Mouse (Mus musculus) neural tube, embryonic 12.5 days (tissue): ENCODE measurements around the gene Itga5. TPM values are rescaled to one million over a fixed set of nuclear protein-coding genes. Genes with fewer than 3 reads are reported as not detected.

ENCODE experiments used
- ATAC-seq: fragments of 200-750 bp; cut with Nextera tagmentation; 2 replicates; pipeline ENCODE4 v1.8.0; 2017; ENCODE audit warnings: low read depth, mild to moderate bottlenecking, moderate TSS enrichment, moderate library complexity; ENCODE audit not compliant: low FRiP score
- H3K27ac ChIP-seq: fragments of 300-500 bp; sonication (generic); 2 replicates; pipeline ENCODE4 v1.5.1; 2016
- H3K27me3 ChIP-seq: fragments of 300-500 bp; sonication (generic); replicated peaks from 2 replicates; pipeline ENCODE4 v1.6.1; 2016; ENCODE audit warnings: mild to moderate bottlenecking
- H3K36me3 ChIP-seq: fragments of 300-500 bp; sonication (generic); 2 replicates; pipeline ENCODE4 v1.6.1; 2016; ENCODE audit warnings: mild to moderate bottlenecking
- H3K4me1 ChIP-seq: fragments of 300-500 bp; sonication (generic); 2 replicates; pipeline ENCODE4 v1.6.1; 2016
- H3K4me2 ChIP-seq: fragments of 300-500 bp; sonication (generic); replicated peaks from 2 replicates; pipeline ENCODE4 v1.6.1; 2016; ENCODE audit warnings: mild to moderate bottlenecking
- H3K4me3 ChIP-seq: fragments of 300-500 bp; sonication (generic); 2 replicates; pipeline ENCODE4 v1.5.1; 2016
- H3K9ac ChIP-seq: fragments of 300-500 bp; sonication (generic); 2 replicates; pipeline ENCODE4 v1.6.1; 2016; ENCODE audit warnings: mild to moderate bottlenecking
- H3K9me3 ChIP-seq: fragments of 300-500 bp; sonication (generic); 2 replicates; pipeline ENCODE4 v1.6.1; 2016; ENCODE audit warnings: mild to moderate bottlenecking
- WGBS: fragments of 180-500 bp; shearing (Covaris S2); methylation state at CpG from one replicate; pipeline ENCODE4 v1.1.7; 2016; 5-methylcytosine and 5-hydroxymethylcytosine counted together
- polyA plus RNA-seq: library from polyadenylated mRNA; unstranded; fragments of >200 nt; fragmentation: Nextera tagmentation; extraction: Ambion mirVana; gene quantifications from 2 replicates; pipeline ENCODE4 v1.2.1, GENCODE M21; 2016

Itga5 gene
- polyA plus RNA-seq, 1 experiment from 2014 or later, result 19.9 TPM

GRCm38 (mm10) chr15:103343556-103343955, 23.0 kb downstream of the Itga5 start:
- Histone ChIP-seq H3K9me3 (no peaks in the 10 kb centered on the region), H3K36me3 (peaks cover 3% of the 10 kb centered on the region; the same call in 1 of the 2 replicates), H3K4me2 (no peak overlapping the region), H3K27ac (no peak overlapping the region), H3K27me3 (peaks cover 29% of the 10 kb centered on the region), H3K4me1 (peaks cover 23% of the 10 kb centered on the region), H3K9ac (no peak overlapping the region), H3K4me3 (no peak overlapping the region)
- no peak for ATAC-seq

GRCm38 (mm10) chr15:103343008-103343407, 23.6 kb downstream of the Itga5 start:
- no peak overlapping the region for H3K4me2 ChIP-seq
- no peak overlapping the region for H3K27ac ChIP-seq
- ATAC-seq, result no peak
- no peaks in the 10 kb centered on the region for H3K9me3 ChIP-seq
- no peak overlapping the region for H3K4me3 ChIP-seq
- peaks cover 3% of the 10 kb centered on the region; the same call in 1 of the 2 replicates for H3K36me3 ChIP-seq
- H3K27me3 ChIP-seq, result peaks cover 31% of the 10 kb centered on the region
- peaks cover 23% of the 10 kb centered on the region for H3K4me1 ChIP-seq
- 67% methylated on average over 3 of the region's 3 CpGs for WGBS
- no peak overlapping the region for H3K9ac ChIP-seq

DNA sequence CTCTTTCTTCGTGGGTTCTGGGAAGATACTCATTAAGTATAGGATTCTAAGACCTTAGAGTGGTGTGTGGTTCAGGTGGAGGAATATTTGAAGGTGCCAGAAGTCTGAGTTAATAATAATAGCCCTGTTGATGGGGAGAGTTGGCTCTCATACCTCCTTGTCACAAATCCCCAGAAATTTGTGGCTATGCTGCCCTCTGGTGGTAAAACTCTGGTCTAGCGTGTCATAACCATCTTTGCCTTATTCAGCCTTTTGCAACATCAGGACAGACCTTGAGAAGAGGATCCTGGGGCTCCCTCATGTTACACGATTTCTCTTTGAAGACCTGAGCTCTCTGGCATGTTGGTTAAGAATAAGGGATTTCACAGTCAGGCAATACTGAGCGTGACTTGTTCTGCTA, 24.1 kb downstream of the Itga5 start:
- Histone ChIP-seq H3K36me3 (peaks cover 3% of the 10 kb centered on the region; the same call in 1 of the 2 replicates), H3K9me3 (no peaks in the 10 kb centered on the region), H3K27ac (no peak overlapping the region), H3K4me3 (no peak overlapping the region), H3K4me1 (peaks cover 23% of the 10 kb centered on the region), H3K4me2 (no peak overlapping the region), H3K9ac (no peak overlapping the region), H3K27me3 (peaks cover 31% of the 10 kb centered on the region)
- WGBS, result 19% methylated on average over 4 of the region's 4 CpGs
- ATAC-seq, result no peak

GRCm38 (mm10) chr15:103341547-103341946, 25.0 kb downstream of the Itga5 start:
- H3K27me3 ChIP-seq, result peaks cover 31% of the 10 kb centered on the region
- no peak for ATAC-seq
- peaks cover 23% of the 10 kb centered on the region for H3K4me1 ChIP-seq
- H3K4me3 ChIP-seq, result no peak overlapping the region
- WGBS, result 36% methylated on average over 8 of the region's 8 CpGs
- H3K27ac ChIP-seq, result no peak overlapping the region; the same call in 1 of the 2 replicates
- no peak overlapping the region for H3K9ac ChIP-seq
- no peaks in the 10 kb centered on the region for H3K9me3 ChIP-seq
- H3K4me2 ChIP-seq, result peak overlapping the region; percentile 88
- H3K36me3 ChIP-seq, result peaks cover 3% of the 10 kb centered on the region; the same call in 1 of the 2 replicates

DNA sequence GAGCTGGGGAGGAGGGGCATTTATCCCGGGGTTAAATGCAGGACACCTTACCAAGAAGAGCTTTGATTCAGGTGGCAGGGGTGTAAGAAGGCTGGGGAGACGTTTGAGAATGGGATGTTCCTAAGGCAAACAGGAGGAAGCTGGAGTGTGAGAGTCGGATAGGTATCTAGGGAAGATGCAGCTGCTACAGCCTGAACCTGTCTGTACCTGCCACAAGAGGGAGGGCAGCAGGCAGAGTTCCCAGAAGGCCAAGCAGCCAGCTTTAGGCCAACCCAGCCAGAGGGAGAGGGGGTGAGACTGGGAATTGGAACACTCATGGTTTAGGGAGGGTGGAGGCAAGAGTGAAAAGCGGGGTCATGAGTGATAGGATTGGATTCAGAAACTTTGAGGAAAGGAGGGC, 25.8 kb downstream of the Itga5 start:
- no peak overlapping the region for H3K9ac ChIP-seq

DNA sequence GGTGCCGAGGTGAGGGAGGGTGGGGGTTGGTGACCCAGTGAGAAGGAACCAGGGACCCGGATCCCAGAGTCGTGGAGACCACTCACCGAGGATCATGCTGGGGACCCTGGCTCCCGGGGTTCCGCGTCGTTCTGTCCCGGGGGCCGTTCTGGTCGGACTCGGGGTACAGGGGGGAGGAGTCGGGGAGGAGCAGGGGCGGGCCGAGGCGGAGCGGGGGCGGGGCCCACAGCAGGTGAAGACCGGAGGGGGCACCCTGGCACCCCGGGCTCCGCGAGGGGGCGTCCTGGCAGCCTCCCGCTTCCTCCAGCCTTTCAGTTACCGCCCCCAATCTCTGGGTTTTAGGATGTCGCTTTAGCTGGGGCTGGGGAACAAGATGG, 26.6 kb downstream of the Itga5 start, which contains the start of gene Zfp385a:
Gene Zfp385a (minus strand): TSS at position 133 of the 377 bp plus-strand sequence.
- 1% methylated on average over 26 of the region's 26 CpGs for WGBS
- Histone ChIP-seq H3K36me3 (peaks cover 2% of the 10 kb centered on the region; the same call in 1 of the 2 replicates), H3K4me2 (peak within 1 kb of the TSS; percentile 88), H3K4me1 (peaks cover 23% of the 10 kb centered on the region), H3K9ac (peak within 1 kb of the TSS; percentile 56), H3K27me3 (peaks cover 31% of the 10 kb centered on the region), H3K27ac (no peak within 1 kb of the TSS), H3K4me3 (peak within 1 kb of the TSS; percentile 52), H3K9me3 (no peaks in the 10 kb centered on the region)
- peak; percentile 41; the same call in 1 of the 2 replicates for ATAC-seq

More for the DNA sequence above, 25.8 kb downstream of the Itga5 start:
- Histone ChIP-seq H3K4me1 (peaks cover 23% of the 10 kb centered on the region), H3K27me3 (peaks cover 31% of the 10 kb centered on the region), H3K9me3 (no peaks in the 10 kb centered on the region), H3K4me2 (peak overlapping the region; percentile 88), H3K4me3 (no peak overlapping the region), H3K27ac (no peak overlapping the region), H3K36me3 (peaks cover 3% of the 10 kb centered on the region; the same call in 1 of the 2 replicates)
- WGBS, result 20% methylated on average over 4 of the region's 4 CpGs
- ATAC-seq, result no peak

DNA sequence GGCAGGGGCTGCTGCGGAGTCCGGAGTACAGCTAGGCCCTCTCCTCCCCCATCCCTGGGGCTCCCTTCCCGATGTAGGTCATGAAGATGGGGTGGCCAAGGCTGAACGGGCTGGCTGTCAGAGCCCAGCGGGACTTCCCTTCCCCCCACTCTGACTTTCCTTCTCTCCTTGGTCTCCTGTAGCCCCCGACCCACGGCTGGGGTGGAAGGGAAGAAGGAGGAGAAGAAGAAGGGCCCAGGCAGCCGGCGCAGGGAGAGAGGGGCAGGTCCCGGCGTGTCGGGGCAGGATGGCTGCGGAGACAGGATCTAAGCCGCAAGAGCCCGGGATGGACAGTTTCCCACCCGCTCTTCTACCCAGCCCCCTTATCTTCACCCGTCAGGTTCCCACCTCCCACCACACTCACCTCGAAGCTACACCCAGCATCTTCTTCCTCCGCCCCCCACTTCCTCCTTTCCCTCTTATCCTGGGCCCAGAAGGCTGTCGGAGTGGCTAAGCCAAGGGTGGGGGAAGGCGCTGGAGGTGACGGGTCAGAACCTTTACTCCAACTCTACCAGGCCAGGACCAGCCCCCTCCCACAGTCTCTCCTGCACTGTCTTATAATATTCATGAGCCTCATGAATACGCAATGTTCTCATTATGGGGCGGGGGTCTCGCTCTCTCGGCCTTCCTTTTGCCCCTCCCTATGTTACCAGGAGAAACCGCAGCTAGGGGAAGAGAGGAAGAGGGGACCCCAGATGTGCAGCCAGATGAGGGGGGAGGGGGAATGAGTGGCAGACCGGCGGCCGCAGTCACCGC, 27.2 kb downstream of the Itga5 start:
- Histone ChIP-seq H3K9ac (peak overlapping the region; percentile 56), H3K4me3 (peak overlapping the region; percentile 52), H3K4me1 (peaks cover 25% of the 10 kb centered on the region), H3K4me2 (peak overlapping the region; percentile 88), H3K27me3 (peaks cover 31% of the 10 kb centered on the region), H3K27ac (no peak overlapping the region), H3K36me3 (no peaks in the 10 kb centered on the region), H3K9me3 (no peaks in the 10 kb centered on the region)
- WGBS, result 5% methylated on average over 29 of the region's 31 CpGs
- ATAC-seq, result peak; percentile 37; the same call in 1 of the 2 replicates

GRCm38 (mm10) chr15:103338829-103339165, 27.8 kb downstream of the Itga5 start:
- Histone ChIP-seq H3K36me3 (no peaks in the 10 kb centered on the region), H3K27ac (no peak overlapping the region), H3K4me3 (peak overlapping the region; percentile 52), H3K9ac (0 out of 2 replicates have a peak overlapping the region, but pooled peaks have one; percentile 56), H3K9me3 (no peaks in the 10 kb centered on the region), H3K4me1 (peaks cover 31% of the 10 kb centered on the region), H3K27me3 (peaks cover 31% of the 10 kb centered on the region), H3K4me2 (peak overlapping the region; percentile 88)
- 32% methylated on average over 4 of the region's 4 CpGs for WGBS
- ATAC-seq, result no peak

GRCm38 (mm10) chr15:103336996-103337667, 29.4 kb downstream of the Itga5 start:
- no peaks in the 10 kb centered on the region for H3K36me3 ChIP-seq
- no peak for ATAC-seq
- no peaks in the 10 kb centered on the region for H3K9me3 ChIP-seq
- peaks cover 31% of the 10 kb centered on the region for H3K27me3 ChIP-seq
- H3K4me2 ChIP-seq, result 0 out of 2 replicates have a peak overlapping the region, but pooled peaks have one; percentile 0
- H3K9ac ChIP-seq, result no peak overlapping the region
- WGBS, result 14% methylated on average over 11 of the region's 11 CpGs
- no peak overlapping the region for H3K4me3 ChIP-seq
- no peak overlapping the region for H3K27ac ChIP-seq
- H3K4me1 ChIP-seq, result peaks cover 41% of the 10 kb centered on the region

GRCm38 (mm10) chr15:103335488-103336235, 30.9 kb downstream of the Itga5 start:
- H3K4me2 ChIP-seq, result no peak overlapping the region
- no peaks in the 10 kb centered on the region for H3K9me3 ChIP-seq
- H3K9ac ChIP-seq, result no peak overlapping the region
- H3K36me3 ChIP-seq, result no peaks in the 10 kb centered on the region
- WGBS, result 24% methylated on average over 7 of the region's 7 CpGs
- no peak for ATAC-seq
- H3K27me3 ChIP-seq, result peaks cover 23% of the 10 kb centered on the region
- H3K4me1 ChIP-seq, result peaks cover 38% of the 10 kb centered on the region
- no peak overlapping the region for H3K27ac ChIP-seq
- H3K4me3 ChIP-seq, result no peak overlapping the region

- 60% methylated on average over 3 of the region's 3 CpGs for WGBS
- H3K9ac ChIP-seq, result no peak overlapping the region
- H3K9me3 ChIP-seq, result no peaks in the 10 kb centered on the region
- H3K4me3 ChIP-seq, result no peak overlapping the region
- no peak overlapping the region for H3K27ac ChIP-seq
- H3K36me3 ChIP-seq, result no peaks in the 10 kb centered on the region
- peaks cover 17% of the 10 kb centered on the region for H3K27me3 ChIP-seq
- no peak for ATAC-seq
- peaks cover 32% of the 10 kb centered on the region for H3K4me1 ChIP-seq
- no peak overlapping the region for H3K4me2 ChIP-seq
These were observed 31.5 kb downstream of the Itga5 start for GRCm38 (mm10) chr15:103335040-103335439.

DNA sequence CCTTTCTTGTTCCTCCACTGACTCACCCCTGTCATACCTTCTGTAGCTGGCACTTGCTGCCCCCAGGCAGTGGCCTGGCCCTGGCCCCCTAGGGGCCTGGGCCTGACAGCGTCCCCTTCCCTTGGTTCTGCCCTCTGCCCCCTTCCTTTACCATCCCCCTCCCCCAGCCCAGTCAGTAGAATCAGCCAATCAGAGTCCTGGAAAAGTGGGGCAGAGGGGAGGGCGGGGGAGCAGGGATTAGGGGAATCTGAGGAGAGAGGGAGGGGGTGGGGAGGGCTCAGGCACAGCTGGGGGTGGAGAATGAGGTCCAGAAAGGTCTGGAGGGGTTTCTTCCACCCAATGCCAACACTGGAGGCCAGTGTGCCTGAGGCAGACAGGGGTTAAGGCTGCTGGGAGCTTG, 32.4 kb downstream of the Itga5 start:
- WGBS, result 5% methylated on average over 2 of the region's 2 CpGs
- H3K27ac ChIP-seq, result no peak overlapping the region
- no peak overlapping the region for H3K4me3 ChIP-seq
- no peaks in the 10 kb centered on the region for H3K9me3 ChIP-seq
- H3K36me3 ChIP-seq, result no peaks in the 10 kb centered on the region
- no peak for ATAC-seq
- peaks cover 23% of the 10 kb centered on the region for H3K4me1 ChIP-seq
- H3K9ac ChIP-seq, result no peak overlapping the region
- peaks cover 9% of the 10 kb centered on the region for H3K27me3 ChIP-seq
- no peak overlapping the region for H3K4me2 ChIP-seq
